Mouse (Mus musculus): ENCODE results near the gene Znrf1. TPM values are rescaled to one million over a fixed set of nuclear protein-coding genes. Genes with fewer than 3 reads are reported as not detected.

Gene Znrf1
- total RNA-seq, 1 experiment: 38.4 TPM

DNA sequence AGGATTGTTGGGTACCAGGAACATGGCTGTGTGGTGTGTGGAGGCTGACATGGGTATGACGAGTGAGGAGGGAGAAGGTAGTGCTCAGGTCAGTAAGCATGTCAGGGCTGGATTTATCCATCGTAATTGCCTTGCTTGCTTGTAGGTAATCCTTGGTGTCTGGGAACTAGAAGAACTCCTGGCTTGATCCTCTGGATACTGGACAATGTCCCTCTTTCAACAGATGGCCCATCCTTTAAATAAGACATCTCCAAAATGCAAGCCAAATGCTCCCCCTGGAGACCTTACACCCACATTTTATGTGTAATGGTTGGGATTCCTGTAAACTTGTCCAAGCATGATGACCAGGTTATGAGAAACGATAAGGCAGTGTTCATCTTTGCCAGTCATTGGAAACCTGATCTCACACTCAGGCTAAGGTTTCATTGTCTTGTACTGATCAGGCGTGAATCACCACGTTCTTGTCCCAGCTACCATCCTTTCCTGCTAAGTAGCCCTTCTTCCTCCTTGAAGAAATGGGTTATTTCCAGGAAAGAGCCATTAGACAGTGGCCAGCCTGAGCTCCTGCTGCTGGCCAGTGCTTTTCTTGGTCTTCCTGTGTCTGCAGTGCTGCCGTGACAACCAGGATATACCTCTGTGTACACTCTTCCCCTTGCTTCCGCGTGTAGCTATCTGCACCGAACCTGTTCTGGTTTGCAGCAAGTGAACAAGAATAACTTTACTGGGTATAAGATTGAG, 64.0 kb downstream of the Znrf1 start:
- Histone ChIP-seq H3K9ac (ENCODE audit: insufficient read depth, low read depth, low read length, poor library complexity, severe bottlenecking) (no peak overlapping the region), H3K9me3 (ENCODE audit: control insufficient read depth, insufficient read depth, low read depth, low read length) (no peaks in the 10 kb centered on the region), H3K4me3 (ENCODE audit: insufficient read depth in 1 of 2, low read depth in 1 of 2, low read length in 2 of 2, poor library complexity in 1 of 2, severe bottlenecking in 1 of 2) (no peak overlapping the region), H3K4me1 (ENCODE audit: control insufficient read depth in 2 of 2, insufficient read depth in 2 of 2, low read length in 2 of 2, poor library complexity in 1 of 2) (peaks cover 0 to 8% of the 10 kb centered on the region in 2 experiments; a peak in 1 of 4 replicates), H3K36me3 (ENCODE audit: control insufficient read depth, insufficient read depth, low read length, poor library complexity, severe bottlenecking) (no peaks in the 10 kb centered on the region; the same call in 1 of the 2 replicates), H3K27ac (ENCODE audit: insufficient read depth, low read depth, low read length, poor library complexity, severe bottlenecking) (no peak overlapping the region)
- no peak for DNase-seq (ENCODE audit: low read depth, low spot score)
- in situ Hi-C loops (cut with MboI; ENCODE audit: low sequenced_read_pairs in 2 of 2, unreplicated experiment in 2 of 2): no loop called here
- TF ChIP-seq HCFC1 (IDR thresholded peaks at IDR 0.05; ENCODE audit: borderline replicate concordance, insufficient read depth, low read length) (no peak), ZNF384 (IDR thresholded peaks at IDR 0.05; ENCODE audit: low read depth, low read length) (no peak), CHD2 (IDR thresholded peaks at IDR 0.05; ENCODE audit: low read depth, low read length) (no peak), ZC3H11A (IDR thresholded peaks at IDR 0.05; ENCODE audit: borderline replicate concordance, low read depth, low read length) (no peak), MAFK (IDR thresholded peaks at IDR 0.05; ENCODE audit: insufficient read depth, low read depth, low read length) (no peak)

DNA sequence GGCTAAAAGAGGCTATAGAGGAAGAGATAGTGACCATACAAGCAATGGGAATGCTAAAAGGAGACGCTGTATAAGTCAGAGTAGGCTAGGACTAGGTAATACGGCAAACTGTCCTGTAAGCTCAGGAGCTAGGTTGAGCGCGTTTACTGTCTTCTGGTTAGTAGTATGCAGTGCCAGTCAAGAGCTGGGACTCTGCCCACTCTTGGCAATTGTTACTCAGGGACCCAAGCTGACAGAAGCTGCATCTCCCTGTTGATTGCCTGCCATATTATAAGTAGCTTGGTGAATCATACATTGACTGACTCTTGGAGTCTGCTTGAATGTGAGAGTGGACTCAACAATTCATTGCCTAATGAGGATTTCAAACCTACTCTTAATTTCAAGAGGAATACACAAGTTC, 66.2 kb downstream of the Znrf1 start:
- Histone ChIP-seq H3K9ac (ENCODE audit: insufficient read depth, low read depth, low read length, poor library complexity, severe bottlenecking) (no peak overlapping the region), H3K4me1 (ENCODE audit: control insufficient read depth in 2 of 2, insufficient read depth in 2 of 2, low read length in 2 of 2, poor library complexity in 1 of 2) (no peaks in the 10 kb centered on the region), H3K27ac (ENCODE audit: insufficient read depth, low read depth, low read length, poor library complexity, severe bottlenecking) (no peak overlapping the region), H3K4me3 (ENCODE audit: insufficient read depth in 1 of 2, low read depth in 1 of 2, low read length in 2 of 2, poor library complexity in 1 of 2, severe bottlenecking in 1 of 2) (no peak overlapping the region), H3K9me3 (ENCODE audit: control insufficient read depth, insufficient read depth, low read depth, low read length) (no peaks in the 10 kb centered on the region), H3K36me3 (ENCODE audit: control insufficient read depth, insufficient read depth, low read length, poor library complexity, severe bottlenecking) (no peaks in the 10 kb centered on the region; the same call in 1 of the 2 replicates)
- in situ Hi-C loops (cut with MboI; ENCODE audit: low sequenced_read_pairs in 2 of 2, unreplicated experiment in 2 of 2): no loop called here
- TF ChIP-seq ZNF384 (IDR thresholded peaks at IDR 0.05; ENCODE audit: low read depth, low read length): no peak
- TF ChIP-seq MAFK (IDR thresholded peaks at IDR 0.05; ENCODE audit: insufficient read depth, low read depth, low read length): no peak
- TF ChIP-seq CHD2 (IDR thresholded peaks at IDR 0.05; ENCODE audit: low read depth, low read length): no peak
- no peak for TF ChIP-seq ZC3H11A (IDR thresholded peaks at IDR 0.05; ENCODE audit: borderline replicate concordance, low read depth, low read length)
- no peak for TF ChIP-seq HCFC1 (IDR thresholded peaks at IDR 0.05; ENCODE audit: borderline replicate concordance, insufficient read depth, low read length)
- DNase-seq (ENCODE audit: low read depth, low spot score): no peak

- in situ Hi-C loops (cut with MboI; ENCODE audit: low sequenced_read_pairs in 2 of 2, unreplicated experiment in 2 of 2): no loop called here
- H3K9ac ChIP-seq (ENCODE audit: insufficient read depth, low read depth, low read length, poor library complexity, severe bottlenecking): no peak overlapping the region
- DNase-seq (ENCODE audit: low read depth, low spot score): no peak
- H3K4me1 ChIP-seq (ENCODE audit: control insufficient read depth in 2 of 2, insufficient read depth in 2 of 2, low read length in 2 of 2, poor library complexity in 1 of 2): peaks cover 0 to 2% of the 10 kb centered on the region in 2 experiments; a peak in 1 of 4 replicates
- TF ChIP-seq MAFK (IDR thresholded peaks at IDR 0.05; ENCODE audit: insufficient read depth, low read depth, low read length) (no peak), CHD2 (IDR thresholded peaks at IDR 0.05; ENCODE audit: low read depth, low read length) (no peak), HCFC1 (IDR thresholded peaks at IDR 0.05; ENCODE audit: borderline replicate concordance, insufficient read depth, low read length) (no peak), ZNF384 (IDR thresholded peaks at IDR 0.05; ENCODE audit: low read depth, low read length) (no peak), ZC3H11A (IDR thresholded peaks at IDR 0.05; ENCODE audit: borderline replicate concordance, low read depth, low read length) (no peak)
- H3K4me3 ChIP-seq (ENCODE audit: insufficient read depth in 1 of 2, low read depth in 1 of 2, low read length in 2 of 2, poor library complexity in 1 of 2, severe bottlenecking in 1 of 2): no peak overlapping the region
- H3K36me3 ChIP-seq (ENCODE audit: control insufficient read depth, insufficient read depth, low read length, poor library complexity, severe bottlenecking): no peaks in the 10 kb centered on the region; the same call in 1 of the 2 replicates
- H3K27ac ChIP-seq (ENCODE audit: insufficient read depth, low read depth, low read length, poor library complexity, severe bottlenecking): no peak overlapping the region
- H3K9me3 ChIP-seq (ENCODE audit: control insufficient read depth, insufficient read depth, low read depth, low read length): no peaks in the 10 kb centered on the region
Measured at GRCm38 (mm10) chr8:111604986-111605385, 69.1 kb downstream of the Znrf1 start.

DNA sequence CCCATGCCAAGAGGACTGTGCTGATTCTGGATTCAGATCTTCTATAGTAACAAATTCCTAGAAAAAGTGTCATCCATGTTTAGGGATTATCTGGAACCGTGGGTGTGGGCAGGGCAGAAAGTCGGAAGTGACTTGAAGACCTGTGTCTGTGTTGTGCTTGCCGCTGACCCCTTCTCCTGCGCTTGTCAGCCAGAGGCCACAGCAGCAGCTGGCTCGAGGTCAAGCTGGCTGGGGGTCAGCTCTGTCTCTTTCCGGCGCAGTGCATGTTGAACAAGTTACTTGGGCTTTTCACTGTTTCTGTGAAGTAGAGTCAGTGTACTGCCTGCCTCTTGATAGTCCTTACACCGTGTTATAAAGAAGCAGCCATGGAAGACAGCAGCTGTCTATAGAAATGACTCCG, 71.1 kb downstream of the Znrf1 start:
- TF ChIP-seq CHD2 (IDR thresholded peaks at IDR 0.05; ENCODE audit: low read depth, low read length) (no peak), MAFK (IDR thresholded peaks at IDR 0.05; ENCODE audit: insufficient read depth, low read depth, low read length) (no peak), HCFC1 (IDR thresholded peaks at IDR 0.05; ENCODE audit: borderline replicate concordance, insufficient read depth, low read length) (no peak), ZNF384 (IDR thresholded peaks at IDR 0.05; ENCODE audit: low read depth, low read length) (no peak), ZC3H11A (IDR thresholded peaks at IDR 0.05; ENCODE audit: borderline replicate concordance, low read depth, low read length) (no peak)
- Histone ChIP-seq H3K9ac (ENCODE audit: insufficient read depth, low read depth, low read length, poor library complexity, severe bottlenecking) (no peak overlapping the region), H3K4me1 (ENCODE audit: control insufficient read depth in 2 of 2, insufficient read depth in 2 of 2, low read length in 2 of 2, poor library complexity in 1 of 2) (peaks cover 2 to 6% of the 10 kb centered on the region in 2 experiments; a peak in 2 of 4 replicates), H3K4me3 (ENCODE audit: insufficient read depth in 1 of 2, low read depth in 1 of 2, low read length in 2 of 2, poor library complexity in 1 of 2, severe bottlenecking in 1 of 2) (no peak overlapping the region), H3K36me3 (ENCODE audit: control insufficient read depth, insufficient read depth, low read length, poor library complexity, severe bottlenecking) (no peaks in the 10 kb centered on the region), H3K27ac (ENCODE audit: insufficient read depth, low read depth, low read length, poor library complexity, severe bottlenecking) (no peak overlapping the region), H3K9me3 (ENCODE audit: control insufficient read depth, insufficient read depth, low read depth, low read length) (no peaks in the 10 kb centered on the region)
- in situ Hi-C loops (cut with MboI; ENCODE audit: low sequenced_read_pairs in 2 of 2, unreplicated experiment in 2 of 2): no loop called here
- DNase-seq (ENCODE audit: low read depth, low spot score): no peak
